Mouse (Mus musculus) thymus, postnatal 4 days (tissue): ENCODE results near the gene Adap1.

ENCODE experiments used
- DNase-seq: peaks from one replicate; pipeline ENCODE4 v3.0.0; 2021

Gene Adap1

DNA sequence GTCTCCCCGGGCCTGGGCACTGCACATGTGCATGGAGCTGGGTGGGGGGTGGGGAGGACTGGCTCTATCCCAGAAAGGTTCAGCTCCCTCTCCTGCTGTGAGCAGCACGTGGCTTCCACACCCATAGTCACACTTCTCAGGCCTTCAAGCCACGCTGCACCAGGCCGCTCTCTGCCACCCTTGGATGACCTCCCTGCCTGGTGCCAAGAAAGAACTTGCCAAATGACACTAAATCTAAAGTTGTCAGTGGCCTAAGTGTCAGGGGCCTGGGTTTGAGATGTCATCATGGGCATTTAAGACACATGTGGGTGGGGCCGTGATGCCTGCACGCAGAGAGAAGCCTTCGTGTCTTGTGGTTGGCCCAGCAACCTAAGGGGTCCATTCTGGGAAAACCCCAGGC is 5.0 kb downstream of the Adap1 start:
- DNase-seq: no peak

DNA sequence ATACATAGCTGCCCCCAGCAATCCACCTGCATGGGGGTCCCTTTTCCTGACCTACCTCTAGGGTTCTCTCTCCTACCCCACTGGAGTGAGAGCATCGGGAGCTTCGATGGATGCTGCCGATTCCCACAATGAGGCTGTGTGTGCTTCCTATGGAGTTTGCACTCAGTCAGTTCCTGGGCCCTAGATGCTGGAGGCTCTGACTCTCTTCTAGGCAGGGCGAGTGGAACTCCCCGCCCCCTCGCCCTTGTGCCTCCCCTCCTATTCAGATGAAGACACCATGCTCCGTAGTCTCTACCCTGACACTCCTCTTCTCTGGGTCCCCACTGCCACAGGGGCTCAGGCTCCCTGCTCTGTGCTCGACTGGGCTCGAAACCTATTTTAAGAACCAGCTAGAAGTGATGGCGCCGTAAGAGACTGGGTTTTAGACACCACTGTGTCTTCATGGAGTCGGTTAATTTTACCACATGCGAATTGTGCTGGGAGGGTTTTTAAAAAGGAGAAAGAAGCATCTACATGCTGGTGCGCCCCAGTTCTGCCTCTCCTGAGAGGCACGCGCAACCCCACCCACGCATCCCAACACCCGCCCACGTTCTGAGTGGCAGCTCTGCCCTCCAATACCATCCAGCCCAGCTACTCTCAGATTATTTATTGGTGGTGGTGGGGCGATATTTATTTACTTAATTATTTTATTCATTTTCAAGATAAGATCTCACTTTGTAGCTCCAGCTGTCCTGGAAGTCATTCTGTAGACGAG is 7.5 kb downstream of the Adap1 start:
- DNase-seq: no peak

DNA sequence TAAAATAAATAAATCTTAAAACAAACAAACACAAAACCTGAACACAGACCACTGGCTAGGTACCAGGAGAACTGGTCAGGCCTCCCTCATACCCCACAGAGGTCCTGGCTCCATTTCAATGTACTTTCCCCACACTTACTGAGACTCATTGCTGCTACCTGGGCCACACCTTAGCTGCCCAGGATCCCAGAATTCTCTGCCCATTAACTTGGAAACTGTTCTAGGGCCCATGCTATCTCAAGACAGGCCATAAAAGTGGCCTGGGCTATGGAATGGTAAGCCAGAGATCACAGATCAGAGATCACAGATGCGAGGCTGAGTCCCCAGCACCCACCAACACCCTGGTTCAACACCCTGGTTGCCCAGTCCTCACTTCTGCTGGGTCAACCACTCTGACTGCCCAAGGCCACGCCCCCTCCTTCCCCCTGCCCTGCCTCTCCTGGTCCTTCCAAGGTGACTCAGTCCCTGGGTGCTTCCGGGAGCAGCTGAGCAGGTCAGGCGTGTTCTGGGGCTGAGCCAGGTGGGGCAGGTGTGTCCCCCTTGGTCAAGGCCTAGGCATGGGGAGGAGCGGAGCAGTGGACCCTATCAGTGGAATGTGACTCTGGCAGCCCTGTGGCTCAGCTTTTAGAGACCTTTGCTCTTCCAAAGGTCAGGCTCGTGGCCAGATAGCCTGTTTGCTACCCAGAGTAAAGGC is 8.3 kb downstream of the Adap1 start:
- DNase-seq: no peak

DNA sequence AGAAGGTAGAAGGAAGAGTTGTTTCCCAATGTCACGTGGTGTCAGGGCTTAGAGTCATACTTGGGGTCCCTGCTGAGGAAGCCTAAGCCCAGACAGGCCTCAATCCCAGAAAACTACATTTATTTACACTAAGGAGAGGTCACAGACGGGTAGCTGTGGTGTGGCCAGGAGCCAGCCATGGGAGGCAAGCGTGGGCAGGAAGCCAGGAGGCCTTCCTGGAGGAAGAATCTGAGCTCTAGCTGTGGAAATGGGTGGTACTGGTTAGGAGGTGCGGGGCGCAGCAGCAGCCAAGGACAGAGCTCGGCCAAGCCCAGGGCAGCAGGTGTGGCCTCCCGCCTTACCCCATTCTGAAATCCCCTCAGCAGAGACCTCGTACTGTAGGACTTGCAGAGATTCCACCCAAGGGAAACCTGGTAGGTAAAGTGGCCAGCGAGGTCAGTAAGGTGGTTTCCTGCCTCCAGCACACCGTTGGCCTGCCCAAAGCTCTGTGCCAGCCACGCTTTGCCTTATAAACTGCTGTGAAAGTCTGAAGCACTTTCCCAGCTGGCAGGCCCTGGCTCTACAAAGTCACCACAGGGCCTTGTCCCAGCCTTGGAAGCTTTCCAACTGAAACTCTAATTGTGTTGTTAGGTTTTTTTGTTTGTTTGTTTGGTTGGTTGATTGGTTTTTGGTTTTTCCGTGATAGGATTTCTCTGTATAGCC is 10.3 kb downstream of the Adap1 start:
- no peak for DNase-seq

DNA sequence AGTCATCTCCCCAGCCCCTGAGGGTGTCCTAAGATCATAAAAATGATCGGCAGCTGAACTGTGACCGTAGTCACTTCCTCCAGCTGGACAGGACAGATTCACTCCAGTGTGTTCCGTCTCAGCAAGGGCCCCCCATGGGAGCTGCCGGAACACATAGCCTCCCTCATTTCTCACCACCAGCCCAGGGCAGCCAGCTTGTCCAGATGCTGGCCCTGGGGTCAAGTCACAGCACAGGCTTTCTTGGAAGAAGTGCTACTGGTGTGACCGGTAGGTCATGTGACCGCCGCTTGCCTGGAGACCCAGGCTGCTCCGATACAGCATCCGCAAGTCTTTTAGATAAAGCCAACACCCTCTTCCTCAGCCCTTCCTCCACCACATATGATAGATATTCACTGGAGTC is 11.9 kb downstream of the Adap1 start:
- DNase-seq: no peak

DNA sequence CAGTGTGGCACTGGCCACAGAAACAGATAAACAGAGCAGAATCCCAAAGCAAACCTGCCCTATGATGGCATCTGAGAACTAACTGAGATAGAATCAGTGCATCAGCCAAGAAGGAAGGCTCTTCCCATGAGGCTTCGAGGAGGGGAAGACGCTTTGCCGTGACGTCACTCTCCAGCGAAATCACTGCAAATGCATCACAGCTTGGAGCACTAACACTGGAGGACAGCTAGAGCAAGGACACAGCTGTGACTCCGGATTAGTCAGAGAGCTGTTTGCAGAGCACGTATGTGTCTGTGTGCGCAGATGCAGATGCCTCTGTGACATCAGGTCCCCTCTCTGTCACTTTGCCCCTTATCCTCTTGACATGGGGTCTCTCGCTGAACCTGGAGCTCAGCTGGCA is 13.6 kb downstream of the Adap1 start:
- DNase-seq: no peak

DNA sequence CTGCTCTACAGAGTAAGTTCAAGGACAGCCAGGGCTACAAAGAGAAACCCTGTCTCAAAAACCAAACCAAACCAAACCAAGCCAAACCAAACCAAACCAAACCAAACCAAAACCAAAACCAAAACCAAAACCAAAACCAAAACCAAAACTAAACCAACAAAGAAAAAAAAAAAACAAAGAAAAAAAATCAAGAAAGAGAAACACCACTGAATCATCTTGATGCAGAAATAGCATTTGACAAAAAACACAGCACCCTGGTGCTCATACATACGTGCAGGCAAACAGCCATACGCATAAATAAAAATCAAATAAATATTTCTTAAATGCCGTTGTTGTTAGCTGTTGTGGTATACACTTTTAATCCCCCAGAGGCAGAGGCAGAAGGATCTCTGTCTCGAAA is 14.9 kb downstream of the Adap1 start:
- no peak for DNase-seq

DNA sequence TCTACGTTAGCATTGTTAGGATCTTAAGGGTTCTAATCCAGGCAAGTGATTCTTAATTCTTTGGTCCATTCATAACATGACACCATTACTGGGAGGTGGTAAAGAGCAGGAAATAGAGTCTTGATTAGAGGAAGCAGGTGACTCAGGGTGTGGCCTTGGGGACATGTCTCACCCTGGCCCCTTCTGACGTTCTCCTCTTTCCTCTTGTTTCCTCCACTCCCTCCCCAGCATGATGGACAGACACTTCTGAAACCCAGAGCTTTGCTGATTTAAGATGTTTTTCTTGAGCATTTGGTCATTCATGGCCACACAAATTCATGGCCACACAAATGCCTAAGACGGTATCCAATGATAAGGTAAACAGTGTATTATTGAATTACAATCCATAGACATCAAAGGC is 15.5 kb downstream of the Adap1 start:
- no peak for DNase-seq

DNA sequence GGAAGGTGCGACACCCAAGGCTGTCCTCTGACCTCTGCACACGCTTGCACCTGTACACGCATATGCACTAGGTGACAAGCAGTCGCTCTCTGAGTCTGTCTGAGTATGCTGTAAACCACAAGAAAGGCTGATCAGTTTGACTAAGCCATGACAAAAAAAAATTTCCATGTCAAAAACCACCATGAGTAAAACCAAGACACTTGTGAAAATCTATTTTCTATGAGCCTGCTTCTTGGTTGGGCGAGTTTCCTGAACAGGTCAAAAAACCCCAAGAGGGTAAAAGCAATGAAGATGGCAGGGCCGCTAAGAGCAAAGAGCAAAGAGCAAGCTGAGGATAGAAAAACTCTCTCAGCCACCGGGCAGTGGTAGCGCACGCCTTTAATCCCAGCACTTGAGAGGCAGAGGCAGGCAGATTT is 21.8 kb downstream of the Adap1 start:
- DNase-seq: no peak

DNA sequence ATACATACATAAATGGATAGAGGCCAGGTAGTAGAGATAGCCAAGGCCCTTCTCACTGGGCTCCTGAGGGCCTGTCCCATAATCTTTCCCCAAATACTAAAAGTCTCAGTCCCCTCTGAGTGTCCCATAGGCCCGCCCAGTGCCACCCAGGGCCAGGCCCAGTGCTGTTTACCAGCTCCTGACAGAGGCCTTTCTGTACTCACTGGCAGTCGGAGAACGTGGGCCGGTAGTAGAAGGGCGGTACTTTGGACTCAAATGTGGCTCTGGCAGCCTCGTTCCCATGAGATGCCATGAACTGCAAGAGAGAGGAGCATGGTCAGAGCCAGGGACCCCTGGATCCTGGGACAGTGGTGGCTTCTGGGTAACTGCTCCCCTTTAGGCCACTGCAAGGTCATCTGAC is 23.3 kb downstream of the Adap1 start:
- DNase-seq: no peak

DNA sequence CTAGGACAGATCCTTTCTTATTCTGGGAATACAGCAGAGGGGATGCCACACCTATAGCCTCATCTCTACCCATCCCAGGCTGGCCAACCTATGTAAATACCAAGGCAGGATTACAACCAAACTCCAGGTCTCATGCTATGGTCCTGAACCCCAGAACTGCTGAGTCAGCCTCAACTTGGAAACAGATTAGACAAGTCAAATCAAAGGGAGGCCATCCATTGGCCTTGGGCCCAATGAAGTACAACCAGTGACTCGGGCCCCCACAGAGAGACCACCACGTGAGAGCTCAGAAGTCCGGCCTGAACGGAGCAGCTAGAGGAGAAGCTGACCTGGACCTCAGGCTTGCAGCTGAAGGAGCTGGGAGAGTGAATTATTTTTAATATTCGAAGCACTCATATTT is 27.7 kb downstream of the Adap1 start:
- no peak for DNase-seq

DNA sequence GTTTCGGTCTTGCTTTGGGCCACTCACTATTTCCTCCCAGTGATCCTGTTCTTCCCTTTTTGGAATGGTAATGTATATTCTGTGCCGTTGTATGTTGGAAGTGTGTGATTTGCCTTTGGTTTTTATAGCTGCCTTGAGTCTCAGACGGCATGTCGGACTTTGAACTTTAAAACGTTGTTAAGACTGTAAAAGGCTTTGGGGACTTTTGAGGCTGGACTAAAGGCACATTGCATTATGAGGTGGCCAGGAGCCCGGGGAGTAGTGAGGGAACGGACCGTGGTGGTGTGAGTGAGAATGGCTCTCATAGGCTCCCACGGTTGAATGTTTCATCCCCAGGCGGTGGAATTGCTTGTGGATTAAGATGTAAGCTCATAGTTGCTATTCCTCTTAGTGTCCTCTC is 28.3 kb downstream of the Adap1 start:
- no peak for DNase-seq

DNA sequence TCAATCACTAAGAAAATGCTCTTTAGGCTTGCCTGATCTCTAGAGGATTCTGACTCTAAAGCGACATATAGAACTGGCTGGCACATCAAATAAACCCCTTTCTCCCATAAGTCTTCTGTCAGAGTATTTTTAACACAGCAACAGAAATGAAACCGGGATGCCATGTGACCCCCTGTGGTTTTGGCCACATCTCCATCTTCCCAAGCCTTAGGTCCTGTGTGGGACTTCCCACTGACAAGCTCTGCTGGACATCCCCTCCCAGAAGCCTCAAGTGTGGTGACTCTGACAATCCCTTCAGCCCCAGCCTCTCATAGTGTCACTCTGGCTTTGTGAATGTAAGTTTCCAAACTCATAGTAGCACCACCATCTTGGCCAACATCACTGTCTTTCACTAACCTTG is 31.3 kb downstream of the Adap1 start:
- DNase-seq: no peak

DNA sequence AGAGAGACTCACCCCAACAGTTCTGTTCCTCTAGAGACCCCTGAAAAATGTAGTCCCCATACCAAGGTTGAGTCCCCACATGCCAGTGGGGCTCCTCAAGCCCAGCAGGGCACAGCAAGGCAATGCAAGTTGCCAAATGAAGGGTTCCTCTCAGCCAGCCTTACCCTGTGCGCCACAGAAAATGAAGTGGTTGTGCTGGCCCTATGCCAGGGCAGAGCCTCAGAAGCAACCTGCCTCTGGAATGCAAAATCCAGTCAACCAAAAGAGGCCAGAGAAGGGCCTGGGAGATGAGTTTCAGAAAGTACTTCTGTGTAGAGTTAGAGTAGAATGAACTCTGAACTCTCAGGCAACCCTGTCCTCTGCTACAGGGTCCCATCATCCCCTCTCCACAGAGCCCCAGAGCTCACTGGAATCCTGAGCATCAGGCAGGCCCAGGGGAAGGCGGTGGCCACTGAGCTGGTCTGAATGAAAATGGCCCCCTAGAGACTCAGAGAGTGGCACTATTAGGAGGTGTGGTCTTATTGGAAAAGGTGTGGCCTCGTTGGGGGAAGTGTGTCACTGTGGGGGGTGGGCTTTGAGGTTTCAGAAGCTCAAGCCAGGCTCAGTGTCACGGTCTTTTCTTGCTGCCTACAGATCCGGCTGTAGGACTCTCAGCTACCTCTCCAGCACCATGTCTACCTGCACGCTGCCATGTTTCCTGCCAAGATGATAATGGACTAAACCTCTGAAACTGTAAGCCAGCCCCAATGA is 33.4 kb downstream of the Adap1 start:
- DNase-seq: no peak

DNA sequence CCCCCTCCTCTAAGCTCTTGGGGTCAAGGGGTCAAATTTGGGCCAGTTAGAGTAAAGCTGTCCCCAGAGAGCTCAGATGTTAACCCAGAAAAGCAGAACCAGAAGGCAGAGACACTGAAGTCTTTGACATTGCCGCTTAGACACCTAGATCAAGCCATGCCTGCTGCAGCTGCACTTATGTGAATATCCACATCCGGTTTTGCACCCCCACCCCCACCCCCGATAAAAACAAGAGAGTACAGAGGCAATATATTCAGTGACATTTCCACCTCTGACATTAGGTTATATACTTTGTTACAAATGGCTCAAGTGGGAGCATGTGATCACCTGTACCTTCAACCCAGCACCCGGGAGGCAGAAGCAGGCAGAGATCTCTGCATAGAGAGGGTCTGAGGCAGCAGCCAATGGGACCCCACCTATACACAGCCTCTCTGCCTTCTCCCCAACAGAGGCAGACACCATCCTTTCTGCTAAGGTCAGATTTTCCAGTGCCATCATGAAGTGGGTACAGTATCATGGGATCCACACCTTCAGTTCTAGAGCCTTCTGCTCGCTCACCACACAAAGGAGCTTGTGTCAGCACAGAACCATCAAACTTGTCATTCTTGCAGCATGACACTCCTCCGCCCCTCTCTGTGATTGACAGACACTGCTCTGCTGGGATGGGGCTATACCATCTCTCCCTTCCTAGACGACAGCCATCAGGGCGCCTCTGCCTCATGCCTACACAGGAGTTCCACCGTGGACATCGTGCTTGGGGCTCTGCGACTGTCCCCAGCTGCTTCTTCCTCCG is 34.8 kb downstream of the Adap1 start:
- no peak for DNase-seq

DNA sequence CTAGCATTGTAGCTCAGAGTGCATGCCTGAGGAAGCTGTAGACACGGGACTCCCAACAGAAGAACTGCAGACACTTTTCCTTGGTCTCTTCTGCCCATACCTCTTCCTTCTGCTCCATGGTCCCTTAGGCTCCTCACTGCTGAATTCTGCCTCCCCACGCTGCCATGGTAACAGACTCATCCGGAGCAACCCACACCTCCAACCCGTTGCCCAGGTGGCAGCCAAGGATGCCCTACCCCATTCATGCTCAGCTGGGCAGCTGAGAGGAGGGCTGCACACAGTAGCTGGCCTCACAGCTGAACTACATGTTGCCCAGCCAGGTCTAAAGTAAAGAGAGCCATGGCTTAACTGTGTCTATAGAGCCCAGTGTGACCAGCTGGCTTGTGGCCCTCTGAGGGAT is 36.8 kb downstream of the Adap1 start:
- DNase-seq: no peak

DNA sequence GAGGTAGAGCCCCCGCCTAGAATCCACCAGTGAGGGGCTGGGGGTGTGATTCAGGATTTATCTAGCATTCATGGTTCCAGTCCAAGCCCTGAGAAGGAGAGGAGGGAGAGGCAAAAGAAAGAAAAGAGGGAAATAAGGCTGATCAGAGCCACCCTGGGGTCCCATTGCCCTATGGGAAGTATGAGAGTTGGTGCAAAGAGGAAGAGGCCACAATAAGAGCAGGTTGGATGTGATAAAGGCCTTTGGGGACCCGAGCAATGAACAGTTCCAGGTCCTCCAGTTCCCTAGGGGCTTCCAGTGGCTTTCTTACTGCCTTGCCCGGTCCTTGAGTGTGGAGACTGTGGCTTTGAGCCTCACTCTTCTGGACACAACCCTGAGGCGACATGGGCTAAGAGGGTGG is 37.6 kb downstream of the Adap1 start:
- no peak for DNase-seq

DNA sequence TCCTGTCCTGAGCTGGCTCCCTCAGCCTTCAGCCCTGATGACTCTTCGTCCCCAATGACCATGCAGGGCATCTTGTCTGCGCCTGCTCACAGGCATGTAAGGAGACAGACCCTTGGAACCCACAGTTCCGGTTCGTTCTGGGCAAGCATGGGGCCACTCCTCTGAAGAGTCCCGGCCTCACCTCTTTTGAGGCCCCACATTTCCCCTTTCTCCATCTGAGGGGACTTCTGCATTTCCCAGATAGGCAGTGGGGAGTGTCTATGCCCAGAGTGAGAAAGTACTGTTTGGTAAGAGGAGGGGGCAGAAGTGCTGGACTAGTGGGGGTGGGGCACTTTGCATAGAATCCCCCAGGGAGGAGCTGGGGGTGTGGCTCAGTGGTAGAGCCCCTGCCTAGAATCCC is 38.3 kb downstream of the Adap1 start:
- DNase-seq: no peak

DNA sequence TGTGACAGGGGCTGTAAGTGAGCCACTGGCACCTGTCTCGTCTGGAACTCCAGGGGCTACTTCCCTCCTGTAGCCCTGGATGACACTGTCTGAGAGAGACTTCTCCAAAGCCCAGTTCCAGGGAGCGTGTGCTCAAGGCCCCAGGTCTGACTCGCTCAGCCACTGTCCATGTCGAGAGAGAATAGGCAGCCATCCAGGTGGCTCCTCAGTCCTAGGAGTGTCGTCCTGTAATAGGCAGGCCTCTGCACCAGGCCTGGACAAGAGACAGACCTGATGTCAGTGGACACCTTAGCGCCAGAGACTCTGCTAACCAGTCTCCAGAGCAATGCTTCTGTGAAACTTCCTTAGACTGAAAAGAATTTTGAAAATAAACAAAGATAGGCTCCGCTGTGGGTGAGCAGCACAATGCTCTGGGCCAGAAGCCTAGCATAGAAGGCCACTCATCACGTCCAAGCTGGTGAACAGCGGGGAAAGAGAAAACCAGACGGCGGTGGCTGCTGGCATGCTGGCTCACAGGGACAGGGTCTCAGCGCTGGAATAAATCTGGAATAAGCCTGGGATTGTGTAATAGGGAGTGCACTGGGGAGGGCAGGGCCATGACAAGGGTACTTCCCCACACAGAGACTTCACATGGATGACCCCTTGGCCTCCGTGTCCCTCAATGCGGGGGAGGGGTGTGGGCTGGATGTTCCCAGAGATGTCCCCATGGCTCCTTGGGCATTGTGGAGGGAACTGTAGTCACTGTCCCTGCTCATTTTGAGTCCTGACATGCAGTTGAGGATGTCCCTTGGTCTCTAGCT is 39.1 kb downstream of the Adap1 start:
- no peak for DNase-seq

DNA sequence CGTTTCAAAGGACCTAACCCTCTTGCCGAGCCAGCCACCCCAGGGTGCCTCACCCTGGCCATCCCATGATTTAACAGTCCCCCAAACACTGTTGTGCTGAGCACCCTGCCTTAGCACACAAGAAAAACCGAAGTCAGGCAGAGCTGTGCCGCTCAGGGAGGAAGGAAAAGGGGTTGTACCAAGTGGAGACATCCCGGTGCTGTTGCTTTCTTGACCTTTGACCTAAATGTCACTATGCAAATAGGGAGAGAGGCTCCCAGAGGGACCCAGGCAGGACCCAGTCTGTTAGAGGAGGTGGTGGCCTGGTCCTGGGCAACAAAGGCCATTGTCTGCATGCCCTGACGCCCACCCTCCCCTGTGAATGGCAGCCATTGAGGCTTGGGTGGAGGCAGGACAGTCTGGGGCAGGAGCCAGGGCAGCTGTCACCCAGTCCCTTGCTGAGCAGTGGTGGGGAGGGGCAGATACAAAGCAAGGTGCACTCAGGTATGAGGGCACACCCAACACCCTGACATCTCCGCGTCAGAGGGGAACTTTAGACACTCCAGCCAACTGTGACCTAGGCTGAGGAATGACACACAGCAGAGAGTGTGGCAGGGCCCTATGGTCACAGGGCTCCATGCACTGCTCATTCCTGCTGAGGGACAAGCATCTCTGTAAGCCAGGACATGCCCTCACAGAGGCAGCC is 39.9 kb downstream of the Adap1 start:
- no peak for DNase-seq
